Mouse (Mus musculus) macrophage (primary cell): ENCODE results near the gene Atp6v0a2. TPM values are rescaled to one million over a fixed set of nuclear protein-coding genes. Genes with fewer than 3 reads are reported as not detected.
"Not testable (repeated sequence)": the region's sequence is repeated elsewhere in the genome, so short reads cannot be mapped to it uniquely, and the experiment has no call there.

Source experiments
- H3K27ac ChIP-seq: fragments of 350-480 bp; formaldehyde crosslinking; 2 replicates; pipeline ENCODE4 v1.9.0; 2021
- H3K36me3 ChIP-seq: fragments of 350-480 bp; formaldehyde crosslinking; 2 replicates; pipeline ENCODE4 v1.9.0; 2021; ENCODE audit errors: inconsistent target
- H3K4me3 ChIP-seq: fragments of 350-480 bp; formaldehyde crosslinking; 2 replicates; pipeline ENCODE4 v1.9.0; 2021; ENCODE audit errors: inconsistent target
- H3K79me2 ChIP-seq: fragments of 350-480 bp; formaldehyde crosslinking; 2 replicates; pipeline ENCODE4 v1.9.0; 2021; ENCODE audit errors: inconsistent target
- WGBS: methylation state at CpG from one replicate; pipeline ENCODE4 v1.1.7; 2026; ENCODE audit warnings: inconsistent platforms; ENCODE audit not compliant: missing documents; 5-methylcytosine and 5-hydroxymethylcytosine counted together
- polyA plus RNA-seq: library from polyadenylated mRNA; stranded (reverse); fragments of 250-400 nt; gene quantifications from 3 replicates; pipeline ENCODE4 v1.2.4, GENCODE M21; 2018; ENCODE audit warnings: inconsistent platforms
- total RNA-seq, 78 experiments: library from RNA; depleted of rRNA; stranded (reverse); fragments of 250-400 nt; gene quantifications; 1 replicate in 9 of 78; 2 replicates in 24 of 78; 3 replicates in 43 of 78; 4 replicates in 2 of 78; pipeline ENCODE4 v1.2.4; 2018; ENCODE audit warnings: inconsistent platforms in 56 of 78

Atp6v0a2 gene
- 100 to 1,000 TPM in 2 of 26 experiments, 10 to 100 TPM in 24; 10.8 to 117 (median 54.0) TPM for total RNA-seq (2018; cell fraction: chromatin; rRNA removed)
- 10 to 100 TPM; 15.7 to 38.7 (median 22.8) TPM for total RNA-seq (2018; cell fraction: cytosol; rRNA removed)
- 10 to 100 TPM; 12.2 to 70.7 (median 41.3) TPM for total RNA-seq (2018; cell fraction: nucleus; rRNA removed)
- 14.2 to 23.3 TPM (median 18.9 TPM) in 3 replicates for polyA plus RNA-seq

DNA sequence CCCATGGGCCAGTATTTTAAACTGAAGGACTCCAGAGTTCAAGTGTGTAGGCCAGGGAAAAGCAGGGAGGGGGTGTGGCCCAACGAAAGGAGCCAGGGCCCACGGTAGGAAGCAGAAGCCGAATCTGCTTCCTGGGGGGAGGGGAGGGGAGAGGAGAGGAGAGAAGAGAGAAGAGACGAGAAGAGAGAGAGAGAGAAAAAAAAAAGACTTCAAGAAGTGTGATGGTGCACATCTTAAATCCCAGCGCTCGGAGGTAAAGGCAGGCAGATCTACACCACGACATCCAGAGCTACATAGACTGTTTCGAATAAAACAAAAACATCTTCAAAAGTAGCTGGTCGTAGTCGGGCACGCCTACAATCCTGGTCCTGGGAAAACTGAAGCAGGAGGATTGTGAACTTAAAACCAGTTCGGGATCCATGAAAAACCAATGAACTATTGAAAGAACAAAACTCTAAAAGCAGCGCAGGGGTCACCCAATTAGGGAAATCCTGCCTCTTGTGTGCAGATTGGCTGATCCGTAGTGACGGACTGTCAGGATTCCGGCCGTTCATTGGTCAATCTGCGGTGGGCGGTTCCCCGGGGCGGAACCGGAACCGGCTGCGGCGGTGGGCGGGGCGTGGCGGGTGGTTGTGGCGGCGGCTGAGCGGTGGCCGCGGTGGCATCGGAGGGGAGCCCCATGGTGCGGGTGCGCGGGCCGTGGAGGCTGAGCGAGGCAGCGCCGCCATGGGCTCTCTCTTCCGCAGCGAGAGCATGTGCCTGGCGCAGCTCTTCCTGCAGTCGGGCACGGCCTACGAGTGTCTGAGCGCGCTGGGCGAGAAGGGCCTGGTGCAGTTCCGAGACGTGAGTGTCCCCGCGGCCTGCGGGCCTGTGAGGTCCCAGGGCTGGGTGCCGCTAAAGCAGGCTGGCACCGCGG lies at the start of gene Atp6v0a2:
Atp6v0a2 (plus strand) TSS at position 129 of the 916 bp plus-strand sequence.
- peak within 1 kb of the TSS; percentile 86 for H3K4me3 ChIP-seq
- H3K27ac ChIP-seq, result peak within 1 kb of the TSS; percentile 80
- WGBS, result under 1% methylated on average over 49 of the region's 58 CpGs
- peaks cover 19% of the 10 kb centered on the region for H3K79me2 ChIP-seq
- peaks cover 4% of the 10 kb centered on the region; the same call in 1 of the 2 replicates for H3K36me3 ChIP-seq

GRCm38 (mm10) chr5:124578633-124579317 lies 49.6 kb upstream of the Atp6v0a2 start, which contains the start of the genes Eif2b1 and Gtf2h3:
TSS of gene Eif2b1 (minus strand) at chr5:124579131.
TSS of gene Gtf2h3 (plus strand) at chr5:124579140.
- Histone ChIP-seq H3K36me3 (peaks cover 27% of the 10 kb centered on the region), H3K79me2 (peaks cover 21% of the 10 kb centered on the region; the same call in 1 of the 2 replicates)
- WGBS, result 1% methylated on average over 51 of the region's 51 CpGs

GRCm38 (mm10) chr5:124582515-124582914 lies 45.9 kb upstream of the Atp6v0a2 start:
- no peaks in the 10 kb centered on the region; the same call in 1 of the 2 replicates for H3K36me3 ChIP-seq
- 0% methylated on average over 4 of the region's 5 CpGs for WGBS
- no peak overlapping the region for H3K4me3 ChIP-seq
- no peak overlapping the region for H3K27ac ChIP-seq
- H3K79me2 ChIP-seq, result peaks cover 19% of the 10 kb centered on the region; the same call in 1 of the 2 replicates

More at GRCm38 (mm10) chr5:124578633-124579317, 49.6 kb upstream of the Atp6v0a2 start, which contains the start of the genes Eif2b1 and Gtf2h3:
- Histone ChIP-seq H3K27ac (peak within 1 kb of the TSS; percentile 40), H3K4me3 (peak within 1 kb of the TSS; percentile 94)

GRCm38 (mm10) chr5:124592768-124593167 lies 35.6 kb upstream of the Atp6v0a2 start:
- no peak overlapping the region for H3K27ac ChIP-seq
- no peaks in the 10 kb centered on the region for H3K79me2 ChIP-seq
- no peak overlapping the region for H3K4me3 ChIP-seq
- 85% methylated on average over 3 of the region's 3 CpGs for WGBS
- H3K36me3 ChIP-seq, result no peaks in the 10 kb centered on the region

DNA sequence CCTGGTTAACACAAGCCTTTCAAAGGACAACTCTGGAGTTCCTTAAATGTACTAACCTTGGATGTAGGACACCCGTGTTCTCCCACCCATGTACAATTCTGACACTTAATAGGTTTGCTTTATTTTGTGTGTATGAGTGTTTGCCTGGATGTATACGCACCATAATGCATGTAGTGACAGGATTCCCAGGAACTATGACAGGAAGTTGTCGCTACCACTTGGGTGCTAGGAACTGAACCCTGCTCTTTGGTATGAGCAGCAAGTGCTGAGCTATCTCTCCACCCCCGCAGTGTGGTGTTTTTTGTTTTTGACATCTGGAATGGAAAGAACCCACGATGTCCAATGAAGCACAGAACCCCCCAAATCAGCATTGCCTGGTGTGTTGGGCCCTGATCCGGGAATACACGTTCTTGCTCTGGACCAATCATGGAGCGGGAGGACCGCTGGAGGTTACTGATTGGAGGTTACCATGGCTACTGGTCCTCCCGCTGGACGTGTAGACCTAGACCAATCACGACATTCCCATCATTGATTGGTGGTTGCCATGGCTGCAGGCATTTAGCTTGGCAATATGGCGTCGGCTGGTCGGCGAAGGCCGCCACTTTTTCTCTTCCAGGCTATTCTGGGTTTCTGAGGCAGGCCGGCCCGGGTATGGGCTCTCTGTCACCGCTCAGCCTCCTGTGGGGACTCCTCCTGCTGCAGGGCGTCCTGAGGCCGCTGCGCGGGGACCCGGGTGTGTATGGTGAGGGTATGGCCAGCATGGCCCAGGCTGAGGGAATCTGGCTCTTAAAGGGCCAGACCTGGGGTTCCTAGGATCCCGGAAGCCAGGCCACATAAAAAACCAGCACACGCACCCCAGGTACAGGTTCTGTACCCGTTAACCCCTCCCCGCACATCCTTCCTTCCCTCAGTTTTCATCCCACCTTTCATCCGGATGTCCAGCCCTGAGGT lies 29.9 kb upstream of the Atp6v0a2 start:
- no peak overlapping the region for H3K4me3 ChIP-seq

DNA sequence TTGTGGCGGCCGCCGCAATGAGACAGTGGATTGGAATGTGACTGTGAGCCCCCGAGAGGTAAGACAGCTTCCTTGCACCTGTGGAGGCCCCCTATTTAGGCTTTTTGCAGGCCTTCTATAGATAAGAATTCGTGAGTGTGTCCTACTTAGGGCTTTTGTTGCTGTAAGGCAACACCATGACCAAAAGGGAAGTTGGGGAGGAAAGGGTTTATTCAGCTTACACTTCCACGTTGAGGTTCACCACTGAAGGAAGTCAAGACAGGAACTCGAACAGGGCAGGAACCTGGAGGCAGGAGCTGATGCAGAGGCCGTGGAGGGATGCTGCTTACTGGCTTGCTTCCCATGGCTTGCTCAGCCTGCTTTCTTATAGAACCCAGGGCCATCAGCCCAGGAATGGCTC lies 28.6 kb upstream of the Atp6v0a2 start:
- not testable (repeated sequence) for H3K27ac ChIP-seq

More for the DNA sequence above, 29.9 kb upstream of the Atp6v0a2 start:
- no peak overlapping the region for H3K27ac ChIP-seq
- H3K36me3 ChIP-seq, result no peaks in the 10 kb centered on the region
- H3K79me2 ChIP-seq, result no peaks in the 10 kb centered on the region
- WGBS, result 33% methylated on average over 30 of the region's 30 CpGs

DNA sequence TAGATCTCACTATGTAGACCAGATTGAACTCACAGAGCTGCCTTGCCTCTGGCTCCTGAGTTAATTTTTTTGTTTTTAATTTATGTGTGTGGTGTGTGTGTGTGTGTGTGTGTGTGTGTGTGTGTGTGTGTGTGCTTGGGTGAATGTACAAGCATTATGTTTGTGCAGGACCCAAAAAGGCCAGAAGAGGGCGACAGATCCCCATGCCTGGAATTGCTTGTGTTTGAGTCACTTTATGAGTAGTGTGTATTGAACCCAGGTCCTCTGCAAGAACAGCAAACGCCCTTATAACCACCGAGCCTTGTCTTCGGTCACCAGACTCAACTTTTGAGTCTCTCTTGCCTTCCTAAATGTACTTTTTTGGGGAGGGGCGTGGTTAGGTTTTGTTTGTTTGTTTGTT lies 26.0 kb upstream of the Atp6v0a2 start:
- Histone ChIP-seq H3K27ac (no peak overlapping the region), H3K4me3 (no peak overlapping the region), H3K79me2 (no peaks in the 10 kb centered on the region), H3K36me3 (no peaks in the 10 kb centered on the region)
- WGBS, result 74% methylated on average over 5 of the region's 5 CpGs

More for the DNA sequence above, 28.6 kb upstream of the Atp6v0a2 start:
- 49% methylated on average over 8 of the region's 8 CpGs for WGBS
- not testable (repeated sequence) for H3K36me3 ChIP-seq, H3K4me3 ChIP-seq, H3K79me2 ChIP-seq

GRCm38 (mm10) chr5:124604296-124604695 lies 24.1 kb upstream of the Atp6v0a2 start:
- H3K79me2 ChIP-seq, result no peaks in the 10 kb centered on the region
- H3K4me3 ChIP-seq, result no peak overlapping the region
- 94% methylated on average over 4 of the region's 4 CpGs for WGBS
- no peaks in the 10 kb centered on the region for H3K36me3 ChIP-seq
- no peak overlapping the region for H3K27ac ChIP-seq

GRCm38 (mm10) chr5:124605041-124605622 lies 23.2 kb upstream of the Atp6v0a2 start:
- Histone ChIP-seq H3K79me2 (no peaks in the 10 kb centered on the region), H3K27ac (no peak overlapping the region), H3K36me3 (no peaks in the 10 kb centered on the region), H3K4me3 (no peak overlapping the region)
- 93% methylated on average over 17 of the region's 17 CpGs for WGBS

GRCm38 (mm10) chr5:124610965-124611364 lies 17.4 kb upstream of the Atp6v0a2 start:
- Histone ChIP-seq H3K27ac (no peak overlapping the region), H3K79me2 (no peaks in the 10 kb centered on the region), H3K4me3 (no peak overlapping the region), H3K36me3 (no peaks in the 10 kb centered on the region)
- 77% methylated on average over 10 of the region's 10 CpGs for WGBS

- H3K4me3 ChIP-seq, result no peak overlapping the region
- 27% methylated on average over 11 of the region's 11 CpGs for WGBS
- no peak overlapping the region for H3K27ac ChIP-seq
- no peaks in the 10 kb centered on the region for H3K36me3 ChIP-seq
- H3K79me2 ChIP-seq, result no peaks in the 10 kb centered on the region
Observed at GRCm38 (mm10) chr5:124614709-124615108, 13.7 kb upstream of the Atp6v0a2 start.

- Histone ChIP-seq H3K79me2 (no peaks in the 10 kb centered on the region), H3K4me3 (no peak overlapping the region), H3K27ac (no peak overlapping the region), H3K36me3 (no peaks in the 10 kb centered on the region)
- 93% methylated on average over 10 of the region's 10 CpGs for WGBS
Observed at GRCm38 (mm10) chr5:124618711-124619110, 9.7 kb upstream of the Atp6v0a2 start.

DNA sequence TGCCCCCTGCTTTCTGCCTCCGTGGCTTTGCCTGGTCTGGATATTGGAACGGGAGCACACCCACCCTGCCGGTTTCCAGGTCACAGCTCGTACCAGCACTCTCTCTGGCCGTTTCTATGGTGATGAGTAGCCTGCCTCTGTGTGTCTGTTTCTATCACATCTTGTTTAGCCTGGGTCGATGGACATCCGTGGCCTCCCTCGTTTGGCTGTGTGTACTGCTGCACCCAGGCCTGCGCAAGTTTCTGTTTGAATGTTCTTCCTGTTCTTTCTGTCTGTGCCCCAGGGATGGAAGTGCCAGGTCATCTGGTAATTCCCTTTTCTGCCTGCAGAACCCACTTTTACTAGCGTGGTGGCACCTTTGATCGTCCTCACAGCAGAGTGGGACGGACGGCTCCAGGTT lies 7.0 kb upstream of the Atp6v0a2 start:
- Histone ChIP-seq H3K4me3 (no peak overlapping the region), H3K36me3 (no peaks in the 10 kb centered on the region), H3K27ac (no peak overlapping the region), H3K79me2 (no peaks in the 10 kb centered on the region)
- 34% methylated on average over 13 of the region's 13 CpGs for WGBS
